Mouse (Mus musculus) midbrain, postnatal 0 days (tissue): ENCODE measurements at regions not wholly inside any gene's neighbourhood (a gene's known extent, or its start where the extent isn't known, plus 50 kb on each side); places are given as distances from the start of the nearest gene placed in this dataset.

Experiments
- ATAC-seq: fragments of 200-750 bp; cut with Nextera tagmentation; 2 replicates; pipeline ENCODE4 v1.8.0; 2017; ENCODE audit warnings: moderate number of reproducible peaks, mild to moderate bottlenecking, moderate TSS enrichment, moderate library complexity; ENCODE audit not compliant: low FRiP score
- DNase-seq: peaks from one replicate; pipeline ENCODE4 v3.0.0-alpha.2; 2015; ENCODE audit warnings: low spot score
- H3K27ac ChIP-seq: fragments of 300-500 bp; sonication (generic); 2 replicates; pipeline ENCODE4 v1.5.1; 2014; ENCODE audit warnings: low read depth, mild to moderate bottlenecking, low read length, mixed read lengths
- H3K27me3 ChIP-seq: fragments of 300-500 bp; sonication (generic); 2 replicates; pipeline ENCODE4 v1.6.1; 2014; ENCODE audit warnings: low read length, control low read depth, mixed read lengths; ENCODE audit not compliant: insufficient read depth
- H3K36me3 ChIP-seq: fragments of 300-500 bp; sonication (generic); 2 replicates; pipeline ENCODE4 v1.6.1; 2014; ENCODE audit warnings: low read length, control low read depth, mixed read lengths; ENCODE audit not compliant: insufficient read depth
- H3K4me1 ChIP-seq: fragments of 300-500 bp; sonication (generic); 2 replicates; pipeline ENCODE4 v1.6.1; 2014; ENCODE audit warnings: mild to moderate bottlenecking, control low read depth, antibody characterized with exemption, low read length, mixed read lengths; ENCODE audit not compliant: insufficient read depth
- H3K4me2 ChIP-seq: fragments of 300-500 bp; sonication (generic); 2 replicates; pipeline ENCODE4 v1.6.1; 2014; ENCODE audit warnings: low read depth, mild to moderate bottlenecking, low read length, mixed read lengths; ENCODE audit not compliant: poor library complexity, severe bottlenecking
- H3K4me3 ChIP-seq: fragments of 300-500 bp; sonication (generic); 2 replicates; pipeline ENCODE4 v1.5.1; 2014; ENCODE audit warnings: low read depth, mild to moderate bottlenecking, low read length, moderate library complexity
- H3K9ac ChIP-seq: fragments of 300-500 bp; sonication (generic); replicated peaks from 2 replicates; pipeline ENCODE4 v1.6.1; 2014; ENCODE audit warnings: mild to moderate bottlenecking, low read length, moderate library complexity, mixed read lengths; ENCODE audit not compliant: poor library complexity, severe bottlenecking
- H3K9me3 ChIP-seq: fragments of 300-500 bp; sonication (generic); 2 replicates; pipeline ENCODE4 v1.6.1; 2016; ENCODE audit warnings: low read length, control low read depth
- CTCF ChIP-seq: IDR thresholded peaks from 2 replicates; pipeline ENCODE4 v1.5.1; 2016; ENCODE audit warnings: antibody characterized with exemption, mild to moderate bottlenecking
- WGBS: fragments of 180-500 bp; shearing (Covaris S2); extraction: QIAGEN DNeasy Blood & Tissue Kit; methylation state at CpG from one replicate; pipeline ENCODE4 v1.1.7; 2014; 5-methylcytosine and 5-hydroxymethylcytosine counted together

- TF ChIP-seq CTCF: no peak
- Histone ChIP-seq H3K36me3 (no peaks in the 10 kb centered on the region), H3K27ac (no peak overlapping the region), H3K4me3 (no peak overlapping the region), H3K4me2 (no peak overlapping the region), H3K27me3 (no peaks in the 10 kb centered on the region), H3K9me3 (no peaks in the 10 kb centered on the region), H3K4me1 (no peaks in the 10 kb centered on the region), H3K9ac (no peak overlapping the region)
- ATAC-seq (no peak), DNase-seq (peak; percentile 14)
- WGBS: 51% methylated on average over 3 of the region's 3 CpGs
These were observed 81.7 kb upstream of the Cers4 start for GRCm38 (mm10) chr8:4411126-4411525.

- Histone ChIP-seq H3K27ac (no peak overlapping the region), H3K36me3 (no peaks in the 10 kb centered on the region), H3K9ac (no peak overlapping the region), H3K9me3 (no peaks in the 10 kb centered on the region), H3K4me3 (no peak overlapping the region), H3K4me2 (no peak overlapping the region), H3K4me1 (no peaks in the 10 kb centered on the region), H3K27me3 (no peaks in the 10 kb centered on the region)
- no peak for TF ChIP-seq CTCF
- WGBS: 76% methylated on average over 2 of the region's 2 CpGs
- ATAC-seq: no peak
- no peak for DNase-seq
These were observed 81.0 kb upstream of the Cers4 start for GRCm38 (mm10) chr8:4411836-4412235.

GRCm38 (mm10) chr8:4413206-4413605 lies 79.6 kb upstream of the Cers4 start:
- WGBS: 32% methylated on average over 6 of the region's 6 CpGs
- Histone ChIP-seq H3K4me3 (no peak overlapping the region), H3K9ac (no peak overlapping the region), H3K36me3 (no peaks in the 10 kb centered on the region), H3K27ac (no peak overlapping the region), H3K4me2 (no peak overlapping the region), H3K9me3 (no peaks in the 10 kb centered on the region), H3K4me1 (no peaks in the 10 kb centered on the region), H3K27me3 (no peaks in the 10 kb centered on the region)
- peak; percentile 70 for TF ChIP-seq CTCF
- DNase-seq: peak; percentile 51
- no peak for ATAC-seq

GRCm38 (mm10) chr8:4413764-4414163 lies 79.1 kb upstream of the Cers4 start:
- ATAC-seq: peak; percentile 55; the same call in 1 of the 2 replicates
- H3K36me3 ChIP-seq: no peaks in the 10 kb centered on the region
- 8% methylated on average over 4 of the region's 4 CpGs for WGBS

GRCm38 (mm10) chr8:4417141-4417540 lies 75.7 kb upstream of the Cers4 start:
- TF ChIP-seq CTCF: no peak
- no peaks in the 10 kb centered on the region for H3K27me3 ChIP-seq
- no peak for ATAC-seq
- no peaks in the 10 kb centered on the region for H3K36me3 ChIP-seq
- WGBS: 80% methylated on average over 3 of the region's 3 CpGs
- H3K4me1 ChIP-seq: no peaks in the 10 kb centered on the region
- H3K4me3 ChIP-seq: no peak overlapping the region
- no peak overlapping the region for H3K4me2 ChIP-seq
- no peaks in the 10 kb centered on the region for H3K9me3 ChIP-seq
- H3K9ac ChIP-seq: no peak overlapping the region
- no peak overlapping the region for H3K27ac ChIP-seq
- DNase-seq: no peak

More at GRCm38 (mm10) chr8:4413764-4414163, 79.1 kb upstream of the Cers4 start:
- TF ChIP-seq CTCF: no peak
- no peak overlapping the region for H3K4me2 ChIP-seq
- DNase-seq: no peak
- no peaks in the 10 kb centered on the region for H3K4me1 ChIP-seq
- H3K9me3 ChIP-seq: no peaks in the 10 kb centered on the region
- no peaks in the 10 kb centered on the region for H3K27me3 ChIP-seq
- no peak overlapping the region for H3K4me3 ChIP-seq
- H3K27ac ChIP-seq: no peak overlapping the region
- H3K9ac ChIP-seq: no peak overlapping the region

GRCm38 (mm10) chr8:4433161-4433560 lies 59.7 kb upstream of the Cers4 start:
- Histone ChIP-seq H3K9me3 (no peaks in the 10 kb centered on the region), H3K9ac (no peak overlapping the region), H3K36me3 (no peaks in the 10 kb centered on the region), H3K27ac (no peak overlapping the region), H3K27me3 (no peaks in the 10 kb centered on the region), H3K4me1 (no peaks in the 10 kb centered on the region), H3K4me3 (no peak overlapping the region), H3K4me2 (no peak overlapping the region)
- DNase-seq (no peak), ATAC-seq (no peak)
- WGBS: 37% methylated on average over 2 of the region's 2 CpGs
- no peak for TF ChIP-seq CTCF
